Mouse (Mus musculus) cerebellum, adult 9-10 months (tissue): Measurements from ENCODE around the gene Vtn.

Experiments
- DNase-seq: peaks from one replicate; pipeline ENCODE4 v3.0.0; 2022

Vtn gene

GRCm38 (mm10) chr11:78499004-78499403 lies at the start of gene Vtn:
Vtn (plus strand) TSS chr11:78499091.
- DNase-seq: no peak

DNA sequence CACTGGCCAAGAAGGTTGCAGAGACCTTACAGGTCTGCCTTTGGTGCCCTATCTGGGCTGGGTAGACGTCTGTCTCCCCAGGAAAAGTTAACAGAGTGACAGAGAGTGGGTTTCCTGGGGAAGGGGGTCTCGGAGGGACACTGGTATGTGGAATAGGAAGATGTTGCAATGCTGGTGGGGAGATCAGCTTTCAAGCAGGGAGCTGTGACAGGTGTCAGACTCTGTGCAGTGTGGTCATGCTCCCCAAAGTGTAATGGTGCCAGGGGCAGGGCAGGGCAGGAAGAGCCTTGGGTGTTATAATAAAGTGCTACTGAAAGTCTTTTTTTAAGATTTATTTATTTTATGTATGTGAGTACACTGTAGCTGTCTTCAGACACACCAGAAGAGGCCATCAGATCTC lies 48.6 kb upstream of the Vtn start:
- DNase-seq: no peak

- peak; percentile 51 for DNase-seq
Measured at GRCm38 (mm10) chr11:78453675-78454074, 45.2 kb upstream of the Vtn start.

- no peak for DNase-seq
Measured at GRCm38 (mm10) chr11:78454276-78454675, 44.6 kb upstream of the Vtn start.

DNA sequence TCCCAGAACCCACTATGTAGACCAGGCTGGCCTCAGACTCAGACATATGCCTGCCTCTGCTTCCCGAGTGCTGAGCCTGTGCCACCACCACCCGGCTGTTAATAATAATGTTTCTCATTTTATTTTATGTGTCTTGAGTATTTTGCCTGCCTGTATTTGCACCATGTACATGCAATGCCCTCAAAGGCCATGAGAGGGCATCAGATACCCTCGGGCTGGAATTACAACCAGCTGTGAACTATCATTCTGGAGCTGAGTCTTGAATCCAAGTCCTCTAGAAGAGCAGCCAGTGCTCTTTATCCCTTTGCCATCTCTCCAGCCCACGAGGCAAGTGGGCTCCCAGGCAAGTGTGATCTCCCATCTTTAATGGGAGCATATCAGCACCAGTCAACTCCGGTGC lies 43.6 kb upstream of the Vtn start:
- no peak for DNase-seq

GRCm38 (mm10) chr11:78458740-78459139 lies 40.2 kb upstream of the Vtn start:
- DNase-seq: no peak

DNA sequence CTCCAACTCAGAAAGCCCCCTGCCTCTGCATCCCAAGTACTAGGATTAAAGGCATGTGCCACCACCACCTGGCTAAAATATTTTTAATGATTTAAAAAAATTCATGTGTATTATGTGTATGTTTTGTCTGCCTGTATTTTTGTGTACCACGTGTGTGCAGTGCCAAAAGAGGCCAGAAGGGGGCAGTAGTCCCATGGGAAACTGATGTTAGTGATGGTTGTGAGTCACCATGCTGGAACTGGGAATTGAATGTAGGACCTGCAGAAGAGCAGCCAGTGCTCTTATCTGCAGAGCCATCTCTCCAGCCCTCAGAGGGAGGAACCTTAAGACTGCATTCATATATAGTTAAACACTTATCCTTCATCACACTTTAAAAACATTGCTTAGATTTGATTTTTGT lies 37.0 kb upstream of the Vtn start:
- DNase-seq: no peak

GRCm38 (mm10) chr11:78462669-78463068 lies 36.2 kb upstream of the Vtn start:
- no peak for DNase-seq

DNA sequence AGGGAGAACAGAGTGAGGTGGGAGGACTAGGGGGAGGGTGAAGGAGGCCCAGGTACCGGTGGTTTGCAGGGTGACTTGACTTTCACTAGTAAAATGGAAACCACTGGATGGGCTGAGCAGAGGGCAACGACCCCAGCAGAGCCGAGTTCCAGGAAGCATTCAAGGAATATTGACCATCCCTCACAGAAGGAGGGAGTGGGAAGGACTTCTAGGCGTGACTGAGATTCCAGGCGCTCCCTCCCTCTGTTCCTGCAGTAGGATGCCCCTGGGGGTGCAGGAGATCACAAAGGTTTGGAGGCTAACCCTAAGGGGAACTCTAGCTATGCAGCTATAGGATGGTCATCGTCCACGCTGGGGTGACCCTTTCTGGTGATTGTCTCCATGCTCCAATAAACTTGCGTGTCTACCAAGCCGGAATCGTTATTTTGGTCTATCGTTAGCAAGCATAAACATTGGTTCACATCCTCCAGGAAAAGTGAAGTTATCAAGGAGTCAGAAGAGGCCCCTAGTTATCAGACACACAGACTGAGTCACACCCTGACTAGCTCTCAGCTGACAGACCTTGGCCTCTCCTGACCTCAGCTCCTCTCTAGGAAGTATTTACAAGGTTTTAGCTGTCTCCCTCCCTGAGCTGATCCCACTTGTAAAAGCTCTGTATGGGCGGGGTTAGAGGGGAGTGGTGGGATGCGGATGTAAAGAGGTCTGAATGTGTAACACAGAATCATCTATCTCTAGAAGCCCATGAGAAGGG lies 35.4 kb upstream of the Vtn start:
- DNase-seq: no peak

GRCm38 (mm10) chr11:78465116-78465515 lies 33.8 kb upstream of the Vtn start:
- DNase-seq: no peak

GRCm38 (mm10) chr11:78465568-78466180 lies 33.2 kb upstream of the Vtn start, which contains the start of gene Slc46a1:
Slc46a1 (plus strand) TSS chr11:78465697.
- DNase-seq: peak; percentile 63

- no peak for DNase-seq
Measured at GRCm38 (mm10) chr11:78466242-78466912, 32.5 kb upstream of the Vtn start.

DNA sequence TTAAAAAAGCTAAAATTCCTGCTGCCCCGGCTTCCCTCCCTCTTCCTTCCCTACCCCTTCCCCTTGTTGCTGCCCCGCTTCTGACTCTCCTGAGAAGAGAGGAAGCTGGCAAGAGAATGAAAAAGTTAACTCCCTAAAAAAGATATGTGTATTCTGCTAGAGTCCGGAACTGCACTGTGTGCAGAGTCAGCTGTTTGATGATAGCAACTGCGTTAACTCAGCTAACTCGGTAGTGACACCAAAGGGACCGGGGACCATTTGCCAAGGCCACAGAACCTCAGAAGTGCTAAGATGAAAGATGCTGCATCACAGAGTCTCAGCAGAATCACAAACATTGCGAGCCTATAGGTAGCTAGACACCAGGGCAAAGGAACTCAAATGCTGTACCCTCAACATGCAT lies 31.4 kb upstream of the Vtn start:
- no peak for DNase-seq

GRCm38 (mm10) chr11:78467932-78468331 lies 31.0 kb upstream of the Vtn start:
- no peak for DNase-seq

- no peak for DNase-seq
Measured at GRCm38 (mm10) chr11:78471326-78472103, 27.4 kb upstream of the Vtn start.

DNA sequence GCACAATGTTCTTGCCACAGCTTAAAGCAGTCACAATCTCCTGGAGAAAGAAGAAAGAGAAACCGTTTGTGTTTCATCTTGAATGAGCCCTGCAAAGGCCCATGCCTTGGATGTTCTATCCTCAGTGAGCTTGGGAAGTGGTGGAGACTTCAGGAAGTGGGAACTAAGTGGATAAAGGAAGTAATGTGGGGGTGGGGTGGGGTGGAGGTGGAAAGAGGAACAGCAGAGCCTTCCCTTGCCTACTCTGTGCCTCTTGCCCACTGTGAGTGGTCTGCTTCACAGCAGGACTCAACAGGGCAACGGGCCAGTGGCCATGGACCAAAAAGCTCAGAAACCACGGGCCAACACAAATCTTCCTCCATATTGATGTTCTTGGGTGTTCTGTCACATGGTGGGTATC lies 23.6 kb upstream of the Vtn start:
- no peak for DNase-seq

- no peak for DNase-seq
Measured at GRCm38 (mm10) chr11:78483639-78484038, 15.3 kb upstream of the Vtn start.

DNA sequence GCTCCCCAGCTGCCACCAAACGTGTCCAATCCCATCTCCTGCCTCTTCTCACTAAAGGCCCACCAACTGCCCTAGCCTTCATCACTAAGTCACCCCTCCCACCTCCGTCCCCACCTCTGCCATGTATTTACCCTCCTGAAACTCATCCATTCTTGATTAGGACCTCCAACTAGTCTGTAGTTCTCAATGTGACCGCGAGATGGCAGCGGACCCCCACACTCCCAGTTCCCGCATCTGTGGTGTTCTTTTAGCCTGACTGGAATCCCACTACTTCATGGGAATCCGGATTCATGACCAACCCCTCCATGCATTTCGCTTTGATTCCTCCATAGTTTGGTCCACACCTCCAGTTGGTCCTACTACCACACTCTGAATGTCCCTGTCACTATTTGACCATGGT lies 10.7 kb upstream of the Vtn start:
- DNase-seq: peak; percentile 86

DNA sequence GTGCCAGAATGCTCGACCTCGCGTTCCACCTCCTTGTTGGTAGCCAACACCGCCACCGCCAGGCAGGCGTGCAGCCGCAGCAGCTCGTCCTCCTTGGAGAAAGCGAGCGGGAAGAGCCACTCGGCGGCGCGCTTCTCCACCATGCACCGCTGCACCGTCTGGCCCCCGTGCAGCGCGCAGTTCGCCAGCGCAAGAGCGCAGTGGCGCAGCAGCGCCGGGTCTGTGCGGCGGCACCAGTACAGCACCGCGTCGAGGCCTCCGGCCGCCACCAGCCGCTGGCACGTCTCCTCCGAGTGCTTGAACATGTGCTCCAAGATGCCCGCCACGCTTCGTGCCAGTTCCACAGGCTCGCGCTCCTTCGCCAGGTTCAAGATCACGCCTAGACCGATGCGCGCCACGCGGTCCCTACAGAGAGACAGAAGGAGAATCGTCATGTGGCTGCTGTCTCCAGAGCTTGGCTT lies 8.1 kb upstream of the Vtn start:
- DNase-seq: peak; percentile 73

DNA sequence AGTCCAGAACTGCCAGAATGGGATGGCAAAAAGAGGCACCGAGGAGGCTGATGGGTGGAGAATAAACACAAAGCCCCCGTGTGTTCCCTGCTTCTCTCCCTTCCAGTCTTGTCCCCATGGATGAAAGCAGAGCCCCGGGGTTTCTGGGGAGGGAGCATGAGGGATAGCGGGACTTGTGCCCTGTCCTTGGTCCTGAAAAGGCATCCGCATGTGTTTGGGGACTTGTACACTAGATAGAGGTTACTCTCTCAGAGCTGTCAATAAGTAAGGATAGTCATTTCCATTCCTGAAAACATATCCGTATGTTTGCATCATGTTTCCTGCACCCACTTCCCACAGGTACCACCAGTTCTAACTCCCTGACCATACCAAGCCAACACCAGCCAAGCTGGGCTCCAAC lies 3.0 kb upstream of the Vtn start:
- DNase-seq: no peak

GRCm38 (mm10) chr11:78497071-78497541 lies 1.8 kb upstream of the Vtn start:
- peak; percentile 73 for DNase-seq

GRCm38 (mm10) chr11:78497544-78498522 lies 1.1 kb upstream of the Vtn start, which contains the start of gene Sarm1:
Sarm1 (minus strand) TSS chr11:78497754.
- peak; percentile 99 for DNase-seq
